12 mouse cellular contexts compared by ENCODE assay signal in genomic region chr4:132039521-132039920, GRCm38 (mm10). TPM values are rescaled to one million over a fixed set of nuclear protein-coding genes. Genes with fewer than 3 reads are reported as not detected.
DNase-seq lines count a peak whose midpoint lies in the region; ATAC-seq lines count a peak whose summit lies in the region.
"Had no signal": no experiment of that assay in that cellular context is flagged by ENCODE, and none has a peak within 500 bp of the region (broad histone marks: within the 10 kb centered on the region; RNA-seq: fewer than 3 reads in every experiment).

No protein-coding gene starts in this region.

- H3K4me2 ChIP-seq in heart, embryonic 12.5 days: no peak overlapping the region
- no peak overlapping the region for H3K4me2 ChIP-seq in midbrain, embryonic 13.5 days (replicated peaks)
- no peak overlapping the region for H3K4me2 ChIP-seq in midbrain, embryonic 11.5 days
- H3K4me2 ChIP-seq in forebrain, embryonic 11.5 days (ENCODE audit: low read depth, low read length, severe bottlenecking): no peak overlapping the region
- H3K4me2 ChIP-seq: limb, embryonic 13.5 days had no signal

- H3K36me3 ChIP-seq in heart, embryonic 12.5 days: no peaks in the 10 kb centered on the region
- no peaks in the 10 kb centered on the region for H3K36me3 ChIP-seq in midbrain, embryonic 13.5 days
- no peaks in the 10 kb centered on the region for H3K36me3 ChIP-seq in midbrain, embryonic 11.5 days (ENCODE audit: control insufficient read depth, insufficient read depth, low read length)
- H3K36me3 ChIP-seq in macrophage (ENCODE audit: inconsistent target): no peaks in the 10 kb centered on the region
- H3K36me3 ChIP-seq in forebrain, embryonic 11.5 days (ENCODE audit: control insufficient read depth, insufficient read depth, low read length): no peaks in the 10 kb centered on the region
- H3K36me3 ChIP-seq: limb, embryonic 13.5 days had no signal

- H3K4me3 ChIP-seq in heart, embryonic 12.5 days: no peak overlapping the region
- H3K4me3 ChIP-seq in midbrain, embryonic 13.5 days (replicated peaks): no peak overlapping the region
- no peak overlapping the region for H3K4me3 ChIP-seq in midbrain, embryonic 11.5 days (ENCODE audit: low read depth, low read length)
- H3K4me3 ChIP-seq in macrophage (ENCODE audit: inconsistent target): peak overlapping the region; percentile 2; the same call in 1 of the 2 replicates
- no peak overlapping the region for H3K4me3 ChIP-seq in forebrain, embryonic 11.5 days (ENCODE audit: low read depth, low read length)
- H3K4me3 ChIP-seq: forebrain, embryonic 10.5 days; limb, embryonic 13.5 days had no signal

- no peak overlapping the region for H3K9ac ChIP-seq in heart, embryonic 12.5 days
- no peak overlapping the region for H3K9ac ChIP-seq in midbrain, embryonic 13.5 days (replicated peaks)
- H3K9ac ChIP-seq in midbrain, embryonic 11.5 days (ENCODE audit: low read length): no peak overlapping the region
- no peak overlapping the region for H3K9ac ChIP-seq in forebrain, embryonic 11.5 days (ENCODE audit: low read length)
- H3K9ac ChIP-seq: limb, embryonic 13.5 days had no signal

- peak overlapping the region; percentile 19 for H3K27ac ChIP-seq in heart, embryonic 12.5 days (ENCODE audit: poor library complexity, severe bottlenecking)
- H3K27ac ChIP-seq in midbrain, embryonic 13.5 days: peak overlapping the region; percentile 31; the same call in 1 of the 2 replicates
- H3K27ac ChIP-seq in midbrain, embryonic 11.5 days (ENCODE audit: low read depth, low read length): no peak overlapping the region
- H3K27ac ChIP-seq in macrophage: peak overlapping the region; percentile 98
- H3K27ac ChIP-seq in forebrain, embryonic 11.5 days (ENCODE audit: low read depth, low read length): no peak overlapping the region
- H3K27ac ChIP-seq: forebrain, embryonic 10.5 days; limb, embryonic 13.5 days had no signal

- H3K27me3 ChIP-seq in heart, embryonic 12.5 days (replicated peaks): no peaks in the 10 kb centered on the region
- no peaks in the 10 kb centered on the region for H3K27me3 ChIP-seq in midbrain, embryonic 13.5 days
- H3K27me3 ChIP-seq in midbrain, embryonic 11.5 days (ENCODE audit: control insufficient read depth, insufficient read depth, low read length): no peaks in the 10 kb centered on the region
- H3K27me3 ChIP-seq in forebrain, embryonic 11.5 days (ENCODE audit: control insufficient read depth, insufficient read depth, low read length): no peaks in the 10 kb centered on the region
- H3K27me3 ChIP-seq: limb, embryonic 13.5 days had no signal

- peaks cover 27% of the 10 kb centered on the region for H3K4me1 ChIP-seq in heart, embryonic 12.5 days (replicated peaks)
- peaks cover 65% of the 10 kb centered on the region for H3K4me1 ChIP-seq in midbrain, embryonic 13.5 days (replicated peaks)
- peaks cover 5% of the 10 kb centered on the region for H3K4me1 ChIP-seq in midbrain, embryonic 11.5 days (ENCODE audit: control insufficient read depth, insufficient read depth, low read length)
- peaks cover 2% of the 10 kb centered on the region; the same call in 1 of the 2 replicates for H3K4me1 ChIP-seq in forebrain, embryonic 11.5 days (replicated peaks; ENCODE audit: control insufficient read depth, insufficient read depth, low read length)

- peak; percentile 44; the same call in 1 of the 2 replicates for ATAC-seq in heart, embryonic 12.5 days (ENCODE audit: insufficient number of reproducible peaks, low FRiP score)
- no peak for ATAC-seq in midbrain, embryonic 13.5 days
- ATAC-seq in midbrain, embryonic 11.5 days (ENCODE audit: low FRiP score): no peak
- no peak for ATAC-seq in forebrain, embryonic 11.5 days (replicated peaks; ENCODE audit: low FRiP score)

- H3K9me3 ChIP-seq in heart, embryonic 12.5 days (replicated peaks): no peaks in the 10 kb centered on the region
- H3K9me3 ChIP-seq in midbrain, embryonic 13.5 days: no peaks in the 10 kb centered on the region
- H3K9me3 ChIP-seq in midbrain, embryonic 11.5 days (ENCODE audit: control insufficient read depth, low read length): no peaks in the 10 kb centered on the region
- no peaks in the 10 kb centered on the region for H3K9me3 ChIP-seq in forebrain, embryonic 11.5 days (ENCODE audit: control insufficient read depth, low read length)
- H3K9me3 ChIP-seq: forebrain, embryonic 10.5 days; limb, embryonic 13.5 days had no signal

- peaks cover 76% of the 10 kb centered on the region for H3K79me2 ChIP-seq in macrophage (ENCODE audit: inconsistent target)

- WGBS in heart, embryonic 12.5 days: 93% methylated on average over 2 of the region's 2 CpGs
- 97% methylated on average over 2 of the region's 2 CpGs for WGBS in midbrain, embryonic 13.5 days
- WGBS in midbrain, embryonic 11.5 days: 92% methylated on average over 2 of the region's 2 CpGs
- WGBS in macrophage (ENCODE audit: missing documents): 71% methylated on average over 2 of the region's 2 CpGs
- 98% methylated on average over 2 of the region's 2 CpGs for WGBS in forebrain, embryonic 11.5 days

- DNase-seq in heart, adult 18-20 months: no peak
- no peak for DNase-seq in midbrain, embryonic 11.5 days (ENCODE audit: low spot score, missing footprints)
- DNase-seq in thymus, postnatal 36 days: peak; percentile 27 to 56
- DNase-seq in forebrain, embryonic 11.5 days (ENCODE audit: low spot score): no peak
- no peak for DNase-seq in retina, embryonic 14.5 days (ENCODE audit: low spot score)
- DNase-seq: cerebellum, adult 9-10 months; gastrocnemius, postnatal 36 days had no signal

RNA-seq across cellular contexts. Expression of gene Gm10300, which starts 35.0 kb away (rescaled TPM):
- 0.15 and 0.28 TPM in 2 replicates for polyA plus RNA-seq in heart, embryonic 12.5 days (2016; fragmentation: Nextera tagmentation; extraction: Ambion mirVana)
- under 1 TPM in 1 of 2 experiments, not detected in 1; 0.13 TPM for total RNA-seq in heart, adult 18-20 months (2021)
- polyA plus RNA-seq in midbrain, embryonic 13.5 days (2015; fragmentation: Nextera tagmentation; extraction: Ambion mirVana): not detected in 2 replicates
- 0.07 TPM in 1 of 2 replicates, not detected in the other for polyA plus RNA-seq in midbrain, embryonic 11.5 days (2014; fragmentation: Nextera tagmentation; extraction: Ambion mirVana)
- total RNA-seq in macrophage (2018; cell fraction: chromatin; rRNA removed): 1 to 10 TPM in 8 of 26 experiments, under 1 TPM in 6, not detected in 12; 0.29 to 2.7 (median 1.2) TPM
- under 1 TPM in 15 of 26 experiments, not detected in 11; 0.03 to 0.29 (median 0.14) TPM for total RNA-seq in macrophage (2018; cell fraction: cytosol; rRNA removed)
- 1 to 10 TPM in 7 of 26 experiments, under 1 TPM in 13, not detected in 6; 0.30 to 3.2 (median 0.57) TPM for total RNA-seq in macrophage (2018; cell fraction: nucleus; rRNA removed)
- 0.10 to 0.15 TPM (median 0.14 TPM) in 3 replicates for polyA plus RNA-seq in macrophage (2018)
- polyA plus RNA-seq in forebrain, embryonic 11.5 days (2014; fragmentation: Nextera tagmentation; extraction: Ambion mirVana): not detected in 2 replicates
- total RNA-seq: gastrocnemius, postnatal 36 days had no signal
- polyA plus RNA-seq: forebrain, embryonic 10.5 days; limb, embryonic 13.5 days had no signal

RNA-seq across cellular contexts. Expression of gene Epb41, which starts 35.6 kb away (rescaled TPM):
- 97.6 and 102 TPM in 2 replicates for polyA plus RNA-seq in heart, embryonic 12.5 days (2016; fragmentation: Nextera tagmentation; extraction: Ambion mirVana)
- 100 to 1,000 TPM; 110 to 142 TPM for total RNA-seq in heart, adult 18-20 months (2021)
- 120 and 122 TPM in 2 replicates for polyA plus RNA-seq in midbrain, embryonic 13.5 days (2015; fragmentation: Nextera tagmentation; extraction: Ambion mirVana)
- polyA plus RNA-seq in midbrain, embryonic 11.5 days (2014; fragmentation: Nextera tagmentation; extraction: Ambion mirVana): 210 and 230 TPM in 2 replicates
- total RNA-seq in macrophage (2018; cell fraction: chromatin; rRNA removed): 100 to 1,000 TPM in 19 of 26 experiments, 10 to 100 TPM in 7; 15.5 to 258 (median 152) TPM
- 10 to 100 TPM; 43.0 to 71.9 (median 59.2) TPM for total RNA-seq in macrophage (2018; cell fraction: cytosol; rRNA removed)
- 100 to 1,000 TPM in 7 of 26 experiments, 10 to 100 TPM in 19; 20.4 to 144 (median 81.0) TPM for total RNA-seq in macrophage (2018; cell fraction: nucleus; rRNA removed)
- 45.7 to 91.9 TPM (median 56.7 TPM) in 3 replicates for polyA plus RNA-seq in macrophage (2018)
- polyA plus RNA-seq in forebrain, embryonic 11.5 days (2014; fragmentation: Nextera tagmentation; extraction: Ambion mirVana): 135 and 145 TPM in 2 replicates

Comparison
In these comparisons a context has a peak if more than half of its experiments do, and no peak if none do; other contexts are left out.
1. H3K27ac ChIP-seq: peak in heart, embryonic 12.5 days (single experiment), midbrain, embryonic 13.5 days (single experiment) and macrophage (single experiment); none in midbrain, embryonic 11.5 days (single experiment) and forebrain, embryonic 11.5 days (single experiment).
2. DNase-seq: peak in thymus, postnatal 36 days (2 of 2); none in heart, adult 18-20 months (0 of 2), midbrain, embryonic 11.5 days (single experiment), forebrain, embryonic 11.5 days (single experiment) and retina, embryonic 14.5 days (single experiment).